Mouse (Mus musculus): ENCODE measurements around the gene Ube2h. TPM values are rescaled to one million over a fixed set of nuclear protein-coding genes. Genes with fewer than 3 reads are reported as not detected.
A peak's percentile ranks its signal among the peaks of the same experiment; 100 is the strongest.

The Ube2h gene
- polyA plus RNA-seq (2012; rRNA removed): 69.7 and 101 TPM in 2 replicates

- peaks cover 7% of the 10 kb centered on the region for H3K4me1 ChIP-seq (ENCODE audit: control insufficient read depth, insufficient read depth, insufficient read length)
- H3K36me3 ChIP-seq (ENCODE audit: control insufficient read depth, insufficient read depth, low read length): no peaks in the 10 kb centered on the region; the same call in 1 of the 2 replicates
- H3K27me3 ChIP-seq (ENCODE audit: control insufficient read depth, insufficient read depth, low read length): no peaks in the 10 kb centered on the region
- 3% methylated on average over 33 of the region's 33 CpGs for WGBS
- DNase-seq (ENCODE audit: low read depth in 1 of 2, low spot score in 2 of 2): peak; percentile 93 to 100
- peak within 1 kb of the TSS; percentile 84 for H3K4me3 ChIP-seq (ENCODE audit: extremely low read depth, insufficient read depth, insufficient read length)
- H3K27ac ChIP-seq (ENCODE audit: insufficient read depth, low read length): peak within 1 kb of the TSS; percentile 87
- TF ChIP-seq POLR2A (IDR thresholded peaks at IDR 0.05; ENCODE audit: low read depth, low read length): peak; percentile 87
- TF ChIP-seq CTCF (IDR thresholded peaks at IDR 0.05; ENCODE audit: extremely low read depth, insufficient read depth, insufficient read length, insufficient replicate concordance): no peak
These were observed at the start of gene Ube2h for GRCm38 (mm10) chr6:30304399-30304917. Gene Ube2h, minus strand, starts transcription at chr6:30304539.

GRCm38 (mm10) chr6:30353661-30354060 is 49.3 kb upstream of the Ube2h start:
- Histone ChIP-seq H3K4me3 (ENCODE audit: extremely low read depth, insufficient read depth, insufficient read length) (no peak overlapping the region), H3K36me3 (ENCODE audit: control insufficient read depth, insufficient read depth, low read length) (no peaks in the 10 kb centered on the region), H3K4me1 (ENCODE audit: control insufficient read depth, insufficient read depth, insufficient read length) (peaks cover 19% of the 10 kb centered on the region; the same call in 1 of the 2 replicates), H3K27me3 (ENCODE audit: control insufficient read depth, insufficient read depth, low read length) (no peaks in the 10 kb centered on the region), H3K27ac (ENCODE audit: insufficient read depth, low read length) (no peak overlapping the region)
- TF ChIP-seq POLR2A (IDR thresholded peaks at IDR 0.05; ENCODE audit: low read depth, low read length): no peak
- no peak for TF ChIP-seq CTCF (IDR thresholded peaks at IDR 0.05; ENCODE audit: extremely low read depth, insufficient read depth, insufficient read length, insufficient replicate concordance)
- no peak for DNase-seq (ENCODE audit: low read depth in 1 of 2, low spot score in 2 of 2)
- WGBS: 93% methylated on average over 8 of the region's 8 CpGs

- WGBS: 57% methylated on average over 8 of the region's 8 CpGs
- peaks cover 19% of the 10 kb centered on the region; the same call in 1 of the 2 replicates for H3K4me1 ChIP-seq (ENCODE audit: control insufficient read depth, insufficient read depth, insufficient read length)
- H3K4me3 ChIP-seq (ENCODE audit: extremely low read depth, insufficient read depth, insufficient read length): no peak overlapping the region
- no peak for DNase-seq (ENCODE audit: low read depth in 1 of 2, low spot score in 2 of 2)
- TF ChIP-seq POLR2A (IDR thresholded peaks at IDR 0.05; ENCODE audit: low read depth, low read length) (no peak), CTCF (IDR thresholded peaks at IDR 0.05; ENCODE audit: extremely low read depth, insufficient read depth, insufficient read length, insufficient replicate concordance) (no peak)
- no peaks in the 10 kb centered on the region for H3K36me3 ChIP-seq (ENCODE audit: control insufficient read depth, insufficient read depth, low read length)
- H3K27me3 ChIP-seq (ENCODE audit: control insufficient read depth, insufficient read depth, low read length): no peaks in the 10 kb centered on the region
- peak overlapping the region; percentile 15; the same call in 1 of the 2 replicates for H3K27ac ChIP-seq (ENCODE audit: insufficient read depth, low read length)
These were observed 48.4 kb upstream of the Ube2h start for GRCm38 (mm10) chr6:30352762-30353161.

GRCm38 (mm10) chr6:30351290-30351689 is 47.0 kb upstream of the Ube2h start:
- WGBS: 34% methylated on average over 9 of the region's 9 CpGs
- no peaks in the 10 kb centered on the region for H3K36me3 ChIP-seq (ENCODE audit: control insufficient read depth, insufficient read depth, low read length)
- peak overlapping the region; percentile 58 for H3K27ac ChIP-seq (ENCODE audit: insufficient read depth, low read length)
- no peak overlapping the region for H3K4me3 ChIP-seq (ENCODE audit: extremely low read depth, insufficient read depth, insufficient read length)
- no peak for TF ChIP-seq POLR2A (IDR thresholded peaks at IDR 0.05; ENCODE audit: low read depth, low read length)
- TF ChIP-seq CTCF (IDR thresholded peaks at IDR 0.05; ENCODE audit: extremely low read depth, insufficient read depth, insufficient read length, insufficient replicate concordance): no peak
- peak in 1 of 2 experiments; percentile 38 for DNase-seq (ENCODE audit: low read depth in 1 of 2, low spot score in 2 of 2)
- no peaks in the 10 kb centered on the region for H3K27me3 ChIP-seq (ENCODE audit: control insufficient read depth, insufficient read depth, low read length)
- peaks cover 19% of the 10 kb centered on the region; the same call in 1 of the 2 replicates for H3K4me1 ChIP-seq (ENCODE audit: control insufficient read depth, insufficient read depth, insufficient read length)

GRCm38 (mm10) chr6:30347288-30347801 is 43.0 kb upstream of the Ube2h start:
- Histone ChIP-seq H3K27me3 (ENCODE audit: control insufficient read depth, insufficient read depth, low read length) (no peaks in the 10 kb centered on the region), H3K4me3 (ENCODE audit: extremely low read depth, insufficient read depth, insufficient read length) (no peak overlapping the region), H3K27ac (ENCODE audit: insufficient read depth, low read length) (no peak overlapping the region), H3K36me3 (ENCODE audit: control insufficient read depth, insufficient read depth, low read length) (no peaks in the 10 kb centered on the region), H3K4me1 (ENCODE audit: control insufficient read depth, insufficient read depth, insufficient read length) (peaks cover 4% of the 10 kb centered on the region; the same call in 1 of the 2 replicates)
- WGBS: 83% methylated on average over 4 of the region's 4 CpGs
- TF ChIP-seq CTCF (IDR thresholded peaks at IDR 0.05; ENCODE audit: extremely low read depth, insufficient read depth, insufficient read length, insufficient replicate concordance): no peak
- no peak for TF ChIP-seq POLR2A (IDR thresholded peaks at IDR 0.05; ENCODE audit: low read depth, low read length)
- DNase-seq (ENCODE audit: low read depth in 1 of 2, low spot score in 2 of 2): no peak

GRCm38 (mm10) chr6:30346737-30347136 is 42.4 kb upstream of the Ube2h start:
- Histone ChIP-seq H3K27me3 (ENCODE audit: control insufficient read depth, insufficient read depth, low read length) (no peaks in the 10 kb centered on the region), H3K27ac (ENCODE audit: insufficient read depth, low read length) (no peak overlapping the region), H3K36me3 (ENCODE audit: control insufficient read depth, insufficient read depth, low read length) (no peaks in the 10 kb centered on the region), H3K4me1 (ENCODE audit: control insufficient read depth, insufficient read depth, insufficient read length) (no peaks in the 10 kb centered on the region), H3K4me3 (ENCODE audit: extremely low read depth, insufficient read depth, insufficient read length) (no peak overlapping the region)
- DNase-seq (ENCODE audit: low read depth in 1 of 2, low spot score in 2 of 2): no peak
- TF ChIP-seq POLR2A (IDR thresholded peaks at IDR 0.05; ENCODE audit: low read depth, low read length) (no peak), CTCF (IDR thresholded peaks at IDR 0.05; ENCODE audit: extremely low read depth, insufficient read depth, insufficient read length, insufficient replicate concordance) (no peak)
- WGBS: 37% methylated on average over 6 of the region's 6 CpGs

GRCm38 (mm10) chr6:30344032-30344431 is 39.7 kb upstream of the Ube2h start:
- Histone ChIP-seq H3K27ac (ENCODE audit: insufficient read depth, low read length) (no peak overlapping the region), H3K4me3 (ENCODE audit: extremely low read depth, insufficient read depth, insufficient read length) (no peak overlapping the region), H3K27me3 (ENCODE audit: control insufficient read depth, insufficient read depth, low read length) (no peaks in the 10 kb centered on the region), H3K36me3 (ENCODE audit: control insufficient read depth, insufficient read depth, low read length) (no peaks in the 10 kb centered on the region), H3K4me1 (ENCODE audit: control insufficient read depth, insufficient read depth, insufficient read length) (peaks cover 7% of the 10 kb centered on the region; the same call in 1 of the 2 replicates)
- WGBS: 71% methylated on average over 6 of the region's 6 CpGs
- DNase-seq (ENCODE audit: low read depth in 1 of 2, low spot score in 2 of 2): no peak
- TF ChIP-seq POLR2A (IDR thresholded peaks at IDR 0.05; ENCODE audit: low read depth, low read length) (no peak), CTCF (IDR thresholded peaks at IDR 0.05; ENCODE audit: extremely low read depth, insufficient read depth, insufficient read length, insufficient replicate concordance) (no peak)

All from spleen, adult 2 months (tissue).